Mouse (Mus musculus): ENCODE measurements around the gene Wdr34.

The Wdr34 gene

GRCm38 (mm10) chr2:30032244-30032846 is 16.3 kb downstream of the Wdr34 start:
- peak; percentile 28 for DNase-seq (ENCODE audit: low spot score)

DNA sequence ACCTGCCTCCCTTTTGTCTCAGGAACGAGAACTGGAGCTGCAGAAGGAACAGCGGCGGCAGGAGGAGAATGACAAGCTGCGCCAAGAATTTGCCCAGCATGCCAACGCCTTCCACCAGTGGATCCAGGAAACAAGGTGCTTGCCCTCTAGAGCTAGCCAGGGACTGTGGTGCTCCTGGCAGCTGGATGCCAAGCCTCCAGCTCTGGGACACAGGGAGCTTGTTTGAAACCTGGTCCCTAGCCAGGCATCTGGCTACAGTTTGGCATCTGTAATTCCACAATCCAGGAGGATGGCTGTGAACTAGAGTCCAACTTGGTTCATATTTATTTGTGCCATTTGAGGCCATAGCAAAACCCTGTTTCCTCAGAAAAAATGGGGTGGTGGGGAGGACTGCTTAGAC is 21.7 kb downstream of the Wdr34 start:
- no peak for DNase-seq (ENCODE audit: low spot score)

GRCm38 (mm10) chr2:30025454-30025853 is 23.2 kb downstream of the Wdr34 start:
- DNase-seq (ENCODE audit: low spot score), result no peak

GRCm38 (mm10) chr2:30014326-30014966 is 34.2 kb downstream of the Wdr34 start:
- peak; percentile 42 for DNase-seq (ENCODE audit: low spot score)

DNA sequence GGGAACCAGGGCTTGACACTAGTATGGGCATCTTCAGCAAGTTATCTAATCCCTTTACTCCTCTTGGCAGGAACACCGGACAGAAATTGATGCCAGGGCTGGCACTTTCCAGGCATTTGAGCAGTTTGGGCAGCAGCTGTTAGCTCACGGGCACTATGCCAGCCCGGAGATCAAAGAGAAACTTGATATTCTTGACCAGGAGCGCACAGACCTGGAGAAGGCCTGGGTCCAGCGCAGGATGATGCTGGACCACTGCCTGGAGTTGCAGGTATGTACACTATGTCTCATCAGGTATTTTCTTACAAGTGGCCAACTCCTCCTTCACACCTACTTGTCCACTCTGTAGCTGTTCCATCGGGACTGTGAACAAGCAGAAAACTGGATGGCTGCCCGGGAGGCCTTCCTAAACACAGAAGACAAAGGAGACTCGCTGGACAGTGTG is 37.8 kb downstream of the Wdr34 start:
- peak; percentile 41 for DNase-seq (ENCODE audit: low spot score)

DNA sequence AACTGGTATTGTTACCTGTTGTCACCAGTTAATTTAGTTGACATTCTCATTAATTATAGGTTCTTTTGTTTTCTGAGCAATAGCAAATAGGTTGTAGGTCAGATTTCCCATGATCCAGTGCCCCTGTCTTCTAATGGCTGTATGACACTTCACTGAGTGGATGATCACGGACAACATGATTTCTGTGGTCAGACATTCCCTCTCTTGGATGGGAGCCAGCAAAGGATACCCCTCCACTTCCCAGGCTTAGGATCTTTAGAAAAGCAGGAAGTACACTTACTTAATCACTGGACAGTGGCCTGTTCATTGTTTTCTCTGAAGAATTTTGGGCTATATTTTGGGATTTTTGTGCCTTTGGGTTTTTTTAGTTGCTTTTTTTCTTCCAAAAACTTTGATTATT is 39.6 kb downstream of the Wdr34 start:
- DNase-seq (ENCODE audit: low spot score), result no peak

DNA sequence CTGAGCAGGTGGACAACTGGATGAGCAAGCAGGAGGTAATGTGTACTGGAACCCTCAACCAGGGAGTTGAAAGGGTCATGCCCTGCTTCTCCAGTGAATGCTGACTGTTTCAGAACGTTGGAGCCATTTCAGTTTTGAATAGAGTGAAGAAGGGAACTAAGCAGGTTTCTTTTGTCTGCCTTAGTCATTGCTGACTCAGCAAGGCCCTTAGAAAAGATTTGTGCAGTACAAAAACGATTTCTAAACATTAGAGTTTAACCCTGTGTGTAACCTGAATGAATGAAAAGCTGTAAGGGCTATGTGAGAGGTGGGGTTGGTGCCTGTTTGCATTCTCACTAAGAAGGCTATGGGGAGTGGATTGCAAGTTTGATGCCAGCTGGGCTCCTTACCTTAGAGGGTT is 56.7 kb downstream of the Wdr34 start:
- no peak for DNase-seq (ENCODE audit: low spot score)

Data from layer of hippocampus, adult 11-12 months (tissue).